Mouse (Mus musculus) CH12.LX (cell line): ENCODE measurements around the gene Pcdh15.

Experiments
- CHD2 ChIP-seq: IDR thresholded peaks from 2 replicates; pipeline ENCODE4 v1.6.1; 2011; ENCODE audit warnings: low read length, improper control_type of control experiment
- CTCF ChIP-seq, 2 experiments: IDR thresholded peaks in 1 of 2; conservative IDR thresholded peaks in 1 of 2; 2 replicates each; pipeline ENCODE4 v1.5.1; 2011 to 2012; ENCODE audit warnings: low read depth in 2 of 2, low read length in 2 of 2, improper control_type of control experiment in 1 of 2, inconsistent platforms in 1 of 2, mild to moderate bottlenecking in 1 of 2, moderate library complexity in 1 of 2
- RAD21 ChIP-seq: IDR thresholded peaks from 2 replicates; pipeline ENCODE4 v1.6.1; 2011; ENCODE audit warnings: low read depth, mild to moderate bottlenecking, low read length, improper control_type of control experiment, moderate library complexity

- TF ChIP-seq CTCF (conservative IDR thresholded peaks at IDR 0.05 in 1 of 2, IDR thresholded peaks at IDR 0.05 in 1 of 2; ENCODE audit: low read depth in 2 of 2, low read length in 2 of 2) = no peak
- TF ChIP-seq CHD2 = no peak
- no peak for TF ChIP-seq RAD21
These were observed 1158.7 kb downstream of the Pcdh15 start for GRCm38 (mm10) chr10:74257716-74258446.
